Mouse (Mus musculus) liver, embryonic 14.5 days (tissue): ENCODE measurements around the gene Olfr1346. TPM values are rescaled to one million over a fixed set of nuclear protein-coding genes. Genes with fewer than 3 reads are reported as not detected.

Source experiments
- ATAC-seq: fragments of 200-750 bp; cut with Nextera tagmentation; 2 replicates; pipeline ENCODE4 v1.8.0; 2017; ENCODE audit warnings: moderate number of reproducible peaks, mild to moderate bottlenecking, moderate library complexity; ENCODE audit not compliant: insufficient read depth
- DNase-seq, 3 experiments: peaks; one replicate each; pipeline ENCODE4 v3.0.0-alpha.2; 2012 to 2013; ENCODE audit warnings: low read depth in 3 of 3, low spot score in 3 of 3
- H3K27ac ChIP-seq: fragments of 300-500 bp; sonication (generic); 2 replicates; pipeline ENCODE4 v1.5.1; 2014; ENCODE audit warnings: moderate library complexity, mild to moderate bottlenecking, control low read depth, inconsistent platforms
- H3K27me3 ChIP-seq: fragments of 300-500 bp; sonication (generic); 2 replicates; pipeline ENCODE4 v1.6.1; 2014; ENCODE audit warnings: mild to moderate bottlenecking, low read length, moderate library complexity; ENCODE audit not compliant: control insufficient read depth, insufficient read depth
- H3K36me3 ChIP-seq: fragments of 300-500 bp; sonication (generic); replicated peaks from 2 replicates; pipeline ENCODE4 v1.6.1; 2014; ENCODE audit warnings: low read depth; ENCODE audit not compliant: control insufficient read depth, insufficient read depth
- H3K4me1 ChIP-seq, 2 experiments: fragments of 200-500 bp in 1 of 2; fragments of 300-500 bp in 1 of 2; sonication (generic) in 1 of 2; replicated peaks; 2 replicates each; pipeline ENCODE4 v1.6.1; 2012 to 2014; ENCODE audit warnings: antibody characterized with exemption in 1 of 2, inconsistent platforms in 1 of 2, low read length in 1 of 2; ENCODE audit not compliant: control insufficient read depth in 2 of 2, insufficient read depth in 2 of 2
- H3K4me2 ChIP-seq: fragments of 300-500 bp; sonication (generic); 2 replicates; pipeline ENCODE4 v1.6.1; 2014; ENCODE audit warnings: low read depth, mild to moderate bottlenecking, control low read depth, moderate library complexity
- H3K4me3 ChIP-seq, 2 experiments: fragments of 200-500 bp in 1 of 2; fragments of 300-500 bp in 1 of 2; sonication (generic) in 1 of 2; 2 replicates each; pipeline ENCODE4 v1.5.1; 2012 to 2014; ENCODE audit warnings: low read depth in 2 of 2, low read length in 2 of 2, mild to moderate bottlenecking in 2 of 2, control low read depth in 1 of 2, inconsistent platforms in 1 of 2, moderate library complexity in 1 of 2; ENCODE audit not compliant: insufficient read depth in 1 of 2
- H3K9ac ChIP-seq: fragments of 300-500 bp; sonication (generic); replicated peaks from 2 replicates; pipeline ENCODE4 v1.6.1; 2014; ENCODE audit warnings: mild to moderate bottlenecking, control low read depth, moderate library complexity
- H3K9me3 ChIP-seq: fragments of 300-500 bp; sonication (generic); 2 replicates; pipeline ENCODE4 v1.6.1; 2016; ENCODE audit warnings: low read length, mixed read lengths; ENCODE audit not compliant: control insufficient read depth
- CTCF ChIP-seq: IDR thresholded peaks from 2 replicates; pipeline ENCODE4 v1.5.1; 2016; ENCODE audit warnings: antibody characterized with exemption, low read depth, control low read depth
- EP300 ChIP-seq: IDR thresholded peaks from 2 replicates; pipeline ENCODE4 v1.6.1; 2016; ENCODE audit warnings: antibody characterized with exemption, low read depth
- WGBS: fragments of 180-500 bp; shearing (Covaris S2); extraction: QIAGEN DNeasy Blood & Tissue Kit; methylation state at CpG from one replicate; pipeline ENCODE4 v1.1.7; 2014; ENCODE audit not compliant: insufficient replicate concordance; 5-methylcytosine and 5-hydroxymethylcytosine counted together
- polyA plus RNA-seq, 2 experiments: library from polyadenylated mRNA; depleted of rRNA in 1 of 2; stranded (reverse) in 1 of 2; unstranded in 1 of 2; fragments of >200 nt; fragmentation: Nextera tagmentation in 1 of 2; extraction: Ambion mirVana in 1 of 2; gene quantifications; 2 replicates each; pipeline versions ENCODE4 v1.2.1 to v1.2.3; 2012 to 2014

The Olfr1346 gene
- polyA plus RNA-seq (2012; rRNA removed) = not detected in 2 replicates
- not detected in 2 replicates for polyA plus RNA-seq (2014; fragmentation: Nextera tagmentation; extraction: Ambion mirVana)

GRCm38 (mm10) chr7:6466951-6467350, at the start of gene Olfr1346:
Gene Olfr1346, plus strand, starts transcription at chr7:6467101.
- Histone ChIP-seq H3K27me3 (no peaks in the 10 kb centered on the region), H3K4me3 (no peak within 1 kb of the TSS), H3K36me3 (no peaks in the 10 kb centered on the region), H3K9ac (no peak within 1 kb of the TSS), H3K4me1 (no peaks in the 10 kb centered on the region), H3K4me2 (no peak within 1 kb of the TSS), H3K9me3 (no peaks in the 10 kb centered on the region), H3K27ac (no peak within 1 kb of the TSS)
- DNase-seq = no peak
- TF ChIP-seq EP300 (no peak), CTCF (no peak)
- no peak for ATAC-seq

- H3K4me2 ChIP-seq = no peak overlapping the region
- WGBS = 56% methylated on average over 6 of the region's 6 CpGs
- ATAC-seq = no peak
- no peaks in the 10 kb centered on the region for H3K27me3 ChIP-seq
- no peaks in the 10 kb centered on the region for H3K9me3 ChIP-seq
- no peak overlapping the region for H3K4me3 ChIP-seq
- H3K9ac ChIP-seq = no peak overlapping the region
- H3K4me1 ChIP-seq = no peaks in the 10 kb centered on the region
- TF ChIP-seq EP300 = no peak
- TF ChIP-seq CTCF = no peak
- no peaks in the 10 kb centered on the region for H3K36me3 ChIP-seq
- no peak for DNase-seq
- H3K27ac ChIP-seq = no peak overlapping the region
Measured at GRCm38 (mm10) chr7:6419894-6420293, 47.0 kb upstream of the Olfr1346 start.

GRCm38 (mm10) chr7:6429381-6429780, 37.5 kb upstream of the Olfr1346 start:
- Histone ChIP-seq H3K27me3 (no peaks in the 10 kb centered on the region), H3K36me3 (no peaks in the 10 kb centered on the region), H3K9ac (no peak overlapping the region), H3K4me2 (no peak overlapping the region), H3K27ac (no peak overlapping the region), H3K4me3 (no peak overlapping the region), H3K4me1 (no peaks in the 10 kb centered on the region), H3K9me3 (no peaks in the 10 kb centered on the region; the same call in 1 of the 2 replicates)
- DNase-seq (no peak), ATAC-seq (no peak)
- 61% methylated on average over 3 of the region's 3 CpGs for WGBS
- TF ChIP-seq EP300 (no peak), CTCF (peak; percentile 35)

GRCm38 (mm10) chr7:6430342-6430741, 36.6 kb upstream of the Olfr1346 start:
- Histone ChIP-seq H3K27me3 (no peaks in the 10 kb centered on the region), H3K36me3 (no peaks in the 10 kb centered on the region), H3K27ac (no peak overlapping the region), H3K9me3 (no peaks in the 10 kb centered on the region; the same call in 1 of the 2 replicates), H3K4me1 (no peaks in the 10 kb centered on the region), H3K4me2 (no peak overlapping the region), H3K9ac (no peak overlapping the region), H3K4me3 (no peak overlapping the region)
- 22% methylated on average over 2 of the region's 2 CpGs for WGBS
- DNase-seq (peak in 2 of 3 experiments; percentile 2 to 9), ATAC-seq (no peak)
- no peak for TF ChIP-seq EP300
- TF ChIP-seq CTCF = peak; percentile 80

GRCm38 (mm10) chr7:6438388-6438787, 28.5 kb upstream of the Olfr1346 start, which contains the start of gene Olfr1344:
Gene Olfr1344, plus strand, starts transcription at chr7:6438688.
- ATAC-seq (no peak), DNase-seq (no peak)
- Histone ChIP-seq H3K27me3 (no peaks in the 10 kb centered on the region), H3K27ac (no peak within 1 kb of the TSS), H3K4me2 (no peak within 1 kb of the TSS), H3K4me1 (no peaks in the 10 kb centered on the region), H3K4me3 (no peak within 1 kb of the TSS), H3K9ac (no peak within 1 kb of the TSS), H3K36me3 (no peaks in the 10 kb centered on the region), H3K9me3 (no peaks in the 10 kb centered on the region)
- 39% methylated on average over 3 of the region's 3 CpGs for WGBS
- TF ChIP-seq EP300 = no peak
